In the genomic region with DNA sequence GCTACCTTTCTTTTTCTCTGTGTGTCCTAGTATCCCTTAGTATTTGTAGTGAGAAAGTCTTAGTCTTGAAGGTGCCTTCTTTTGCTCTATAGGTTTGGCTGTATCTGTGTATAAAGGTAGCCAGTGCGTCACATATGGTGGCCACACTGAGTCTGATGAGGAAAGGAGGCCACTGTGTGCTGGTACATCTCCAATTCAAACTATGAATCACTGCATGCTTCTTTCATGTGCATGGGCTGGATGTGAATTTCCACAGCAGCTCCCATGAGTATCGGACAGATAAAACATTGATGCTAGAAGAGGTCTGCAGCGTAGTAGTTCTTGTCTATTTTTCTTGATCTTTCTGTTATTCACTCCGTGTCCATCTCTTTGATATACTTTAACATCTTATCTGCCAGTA, we compare ENCODE assay signal across 32 mouse cellular contexts.
"Had no signal": no experiment of that assay in that cellular context is flagged by ENCODE, and none has a peak within 500 bp of the region (broad histone marks: within the 10 kb centered on the region; RNA-seq: fewer than 3 reads in every experiment).

No protein-coding gene starts in this region.

- H3K9me3 ChIP-seq: limb, embryonic 10.5 days; limb, embryonic 12.5 days; limb, embryonic 13.5 days; limb, embryonic 15.5 days; liver, embryonic 12.5 days; liver, embryonic 13.5 days; liver, embryonic 15.5 days; lung, embryonic 15.5 days; midbrain, embryonic 10.5 days; midbrain, embryonic 12.5 days; midbrain, embryonic 13.5 days; midbrain, embryonic 15.5 days; neural tube, embryonic 12.5 days had no signal

- H3K4me2 ChIP-seq: limb, embryonic 12.5 days; limb, embryonic 13.5 days; limb, embryonic 15.5 days; liver, embryonic 11.5 days; liver, embryonic 12.5 days; liver, embryonic 13.5 days; liver, embryonic 15.5 days; lung, embryonic 14.5 days; lung, embryonic 15.5 days; midbrain, embryonic 11.5 days; midbrain, embryonic 12.5 days; midbrain, embryonic 13.5 days; midbrain, embryonic 15.5 days; neural tube, embryonic 12.5 days had no signal

- DNase-seq: left cerebral cortex, postnatal 4 days; liver; liver, embryonic 13.5 days; liver, postnatal 0 days; lung, adult 18-20 months; lung, adult 2 months; lung, embryonic 14.5 days; lung, postnatal 10 days; lung, postnatal 14 days; lung, postnatal 36 days; lung, postnatal 4 days; midbrain, embryonic 14.5 days had no signal

- H3K4me3 ChIP-seq: limb, embryonic 10.5 days; limb, embryonic 12.5 days; limb, embryonic 13.5 days; limb, embryonic 15.5 days; liver, embryonic 12.5 days; liver, embryonic 13.5 days; liver, embryonic 15.5 days; lung, embryonic 15.5 days; megakaryocyte, embryonic 14.5 days; midbrain, embryonic 10.5 days; midbrain, embryonic 12.5 days; midbrain, embryonic 13.5 days; midbrain, embryonic 15.5 days; myocyte; neural tube, embryonic 12.5 days had no signal

- ATAC-seq: liver, embryonic 12.5 days; liver, postnatal 0 days; lung, postnatal 0 days; midbrain, embryonic 13.5 days; midbrain, embryonic 15.5 days; midbrain, embryonic 16.5 days had no signal

- H3K9ac ChIP-seq: limb, embryonic 12.5 days; limb, embryonic 13.5 days; limb, embryonic 15.5 days; liver, embryonic 12.5 days; liver, embryonic 13.5 days; liver, embryonic 14.5 days; liver, embryonic 15.5 days; liver, postnatal 0 days; lung, embryonic 14.5 days; lung, embryonic 15.5 days; midbrain, embryonic 12.5 days; midbrain, embryonic 13.5 days; midbrain, embryonic 15.5 days; neural tube, embryonic 12.5 days had no signal

- H3K27me3 ChIP-seq: limb, embryonic 12.5 days; limb, embryonic 13.5 days; limb, embryonic 15.5 days; liver, embryonic 12.5 days; liver, embryonic 13.5 days; liver, embryonic 15.5 days; lung, embryonic 15.5 days; megakaryocyte, embryonic 14.5 days; midbrain, embryonic 12.5 days; midbrain, embryonic 13.5 days; midbrain, embryonic 15.5 days; neural tube, embryonic 12.5 days had no signal

- H3K4me1 ChIP-seq: liver, embryonic 12.5 days; liver, embryonic 13.5 days; liver, embryonic 15.5 days; midbrain, embryonic 15.5 days; neural tube, embryonic 12.5 days had no signal

- H3K36me3 ChIP-seq: limb, embryonic 15.5 days; liver, embryonic 12.5 days; liver, embryonic 13.5 days; liver, embryonic 15.5 days; lung, embryonic 15.5 days; midbrain, embryonic 10.5 days; midbrain, embryonic 12.5 days; midbrain, embryonic 13.5 days; midbrain, embryonic 15.5 days; neural tube, embryonic 12.5 days had no signal

- H3K27ac ChIP-seq: limb, embryonic 10.5 days; limb, embryonic 12.5 days; limb, embryonic 13.5 days; limb, embryonic 15.5 days; liver, embryonic 12.5 days; liver, embryonic 13.5 days; liver, embryonic 14.5 days; liver, embryonic 15.5 days; lung, embryonic 15.5 days; macrophage; midbrain, embryonic 10.5 days; midbrain, embryonic 12.5 days; midbrain, embryonic 13.5 days; midbrain, embryonic 15.5 days; neural tube, embryonic 12.5 days had no signal
